Mouse (Mus musculus) small intestine, adult 2 months (tissue): Measurements from ENCODE around the gene Clock. TPM values are rescaled to one million over a fixed set of nuclear protein-coding genes. Genes with fewer than 3 reads are reported as not detected.

Experiments used
- H3K27ac ChIP-seq: fragments of 200-500 bp; 2 replicates; pipeline ENCODE4 v1.5.1; 2012; ENCODE audit warnings: low read depth, low read length, control low read depth, inconsistent platforms; ENCODE audit not compliant: insufficient read depth
- H3K27me3 ChIP-seq: fragments of 200-500 bp; 2 replicates; pipeline ENCODE4 v1.6.1; 2012; ENCODE audit warnings: mild to moderate bottlenecking, moderate library complexity, low read length, inconsistent platforms; ENCODE audit not compliant: control insufficient read depth, insufficient read depth
- H3K36me3 ChIP-seq: fragments of 200-500 bp; 2 replicates; pipeline ENCODE4 v1.6.1; 2012; ENCODE audit warnings: mild to moderate bottlenecking, low read length, control low read depth, inconsistent platforms; ENCODE audit not compliant: control insufficient read depth, insufficient read depth
- H3K4me1 ChIP-seq: fragments of 200-500 bp; 2 replicates; pipeline ENCODE4 v1.6.1; 2012; ENCODE audit warnings: low read length, inconsistent platforms, mixed read lengths; ENCODE audit not compliant: control insufficient read depth, insufficient read depth, insufficient read length
- H3K4me3 ChIP-seq: fragments of 200-500 bp; 2 replicates; pipeline ENCODE4 v1.5.1; 2012; ENCODE audit warnings: low read depth, mild to moderate bottlenecking, control low read depth, inconsistent platforms, low read length, moderate library complexity
- CTCF ChIP-seq: fragments of 200-500 bp; IDR thresholded peaks from 2 replicates; pipeline ENCODE4 v1.5.1; 2012; ENCODE audit warnings: low read depth, mild to moderate bottlenecking, control low read depth, inconsistent platforms, low read length, moderate library complexity, mixed read lengths; ENCODE audit not compliant: insufficient replicate concordance, insufficient read length; ENCODE audit errors: extremely low read depth
- POLR2A ChIP-seq: fragments of 200-500 bp; IDR thresholded peaks from 2 replicates; pipeline ENCODE4 v1.6.1; 2012; ENCODE audit warnings: low read depth, mild to moderate bottlenecking, control low read depth, inconsistent platforms, low read length, moderate library complexity
- WGBS: fragments of 180-500 bp; shearing (Covaris S2); methylation state at CpG from one replicate; pipeline ENCODE4 v1.1.7; 2018; 5-methylcytosine and 5-hydroxymethylcytosine counted together
- polyA plus RNA-seq: library from polyadenylated mRNA; depleted of rRNA; stranded (reverse); fragments of >200 nt; gene quantifications from 2 replicates; pipeline ENCODE4 v1.2.3, GENCODE M21; 2012

Gene Clock
- polyA plus RNA-seq, 1 experiment = 12.3 TPM

- peaks cover 10% of the 10 kb centered on the region for H3K36me3 ChIP-seq
- H3K27me3 ChIP-seq = no peaks in the 10 kb centered on the region
- H3K4me1 ChIP-seq = peaks cover 9% of the 10 kb centered on the region; the same call in 1 of the 2 replicates
- TF ChIP-seq CTCF (no peak), POLR2A (no peak)
- no peak overlapping the region for H3K4me3 ChIP-seq
- no peak overlapping the region for H3K27ac ChIP-seq
These were observed 111.5 kb downstream of the Clock start for GRCm38 (mm10) chr5:76193075-76193474.

- no peak for TF ChIP-seq POLR2A
- 42% methylated on average over 4 of the region's 4 CpGs for WGBS
- H3K36me3 ChIP-seq = peaks cover 4% of the 10 kb centered on the region; the same call in 1 of the 2 replicates
- peak overlapping the region; percentile 41; the same call in 1 of the 2 replicates for H3K27ac ChIP-seq
- H3K4me1 ChIP-seq = peaks cover 13% of the 10 kb centered on the region; the same call in 1 of the 2 replicates
- H3K27me3 ChIP-seq = no peaks in the 10 kb centered on the region
- no peak overlapping the region for H3K4me3 ChIP-seq
These were observed 114.0 kb downstream of the Clock start for GRCm38 (mm10) chr5:76190609-76191008.

GRCm38 (mm10) chr5:76187885-76188284 is 116.7 kb downstream of the Clock start:
- Histone ChIP-seq H3K4me1 (peaks cover 15% of the 10 kb centered on the region; the same call in 1 of the 2 replicates), H3K4me3 (no peak overlapping the region), H3K36me3 (peaks cover 4% of the 10 kb centered on the region; the same call in 1 of the 2 replicates), H3K27me3 (no peaks in the 10 kb centered on the region), H3K27ac (no peak overlapping the region)
- 81% methylated on average over 5 of the region's 5 CpGs for WGBS
- TF ChIP-seq POLR2A = no peak
- no peak for TF ChIP-seq CTCF

- peak overlapping the region; percentile 86 for H3K4me3 ChIP-seq
- peak overlapping the region; percentile 68 for H3K27ac ChIP-seq
- H3K36me3 ChIP-seq = 0 out of 2 replicates have a peak, but pooled peaks cover 1% of the 10 kb centered on the region
- no peaks in the 10 kb centered on the region for H3K27me3 ChIP-seq
- TF ChIP-seq CTCF = no peak
- TF ChIP-seq POLR2A = no peak; the same call in 1 of the 2 replicates
- H3K4me1 ChIP-seq = peaks cover 10% of the 10 kb centered on the region; the same call in 1 of the 2 replicates
- 5% methylated on average over 38 of the region's 38 CpGs for WGBS
These were observed 120.1 kb downstream of the Clock start for GRCm38 (mm10) chr5:76184286-76185080.

GRCm38 (mm10) chr5:76183750-76184261 is 120.8 kb downstream of the Clock start, which contains the start of gene Tmem165:
Tmem165 (plus strand) TSS chr5:76183880.
- Histone ChIP-seq H3K4me3 (peak within 1 kb of the TSS; percentile 86), H3K27ac (peak within 1 kb of the TSS; percentile 68), H3K27me3 (no peaks in the 10 kb centered on the region), H3K36me3 (0 out of 2 replicates have a peak, but pooled peaks cover 1% of the 10 kb centered on the region), H3K4me1 (peaks cover 8% of the 10 kb centered on the region; the same call in 1 of the 2 replicates)
- TF ChIP-seq CTCF (no peak), POLR2A (peak; percentile 91)
- WGBS = 1% methylated on average over 62 of the region's 62 CpGs

- 0 out of 2 replicates have a peak, but pooled peaks cover 1% of the 10 kb centered on the region for H3K36me3 ChIP-seq
- TF ChIP-seq POLR2A (no peak), CTCF (no peak)
- no peaks in the 10 kb centered on the region for H3K27me3 ChIP-seq
- H3K4me1 ChIP-seq = peaks cover 10% of the 10 kb centered on the region; the same call in 1 of the 2 replicates
- WGBS = 29% methylated on average over 17 of the region's 17 CpGs
- peak overlapping the region; percentile 26; the same call in 1 of the 2 replicates for H3K27ac ChIP-seq
- peak overlapping the region; percentile 86 for H3K4me3 ChIP-seq
These were observed 121.4 kb downstream of the Clock start for GRCm38 (mm10) chr5:76183043-76183749.
